Mouse (Mus musculus) liver, adult (tissue): ENCODE measurements around the gene Meltf.

Source experiments
- GATA4 ChIP-seq: IDR thresholded peaks from 2 replicates; pipeline ENCODE4 v1.6.1; 2014; ENCODE audit warnings: mild to moderate bottlenecking, low read length; ENCODE audit not compliant: insufficient replicate concordance

Gene Meltf

GRCm38 (mm10) chr16:31882381-31882908 is 3.8 kb downstream of the Meltf start:
- TF ChIP-seq GATA4 = no peak

GRCm38 (mm10) chr16:31883302-31883701 is 4.7 kb downstream of the Meltf start:
- TF ChIP-seq GATA4 = no peak

GRCm38 (mm10) chr16:31883902-31884301 is 5.3 kb downstream of the Meltf start:
- no peak for TF ChIP-seq GATA4

- no peak for TF ChIP-seq GATA4
Observed at GRCm38 (mm10) chr16:31890907-31891306, 12.3 kb downstream of the Meltf start.

GRCm38 (mm10) chr16:31893396-31894141 is 15.0 kb downstream of the Meltf start:
- no peak for TF ChIP-seq GATA4

GRCm38 (mm10) chr16:31896971-31897774 is 18.6 kb downstream of the Meltf start:
- no peak for TF ChIP-seq GATA4

- TF ChIP-seq GATA4 = no peak
Observed at GRCm38 (mm10) chr16:31898546-31899326, 20.1 kb downstream of the Meltf start.

- no peak for TF ChIP-seq GATA4
Observed at GRCm38 (mm10) chr16:31901886-31902285, 23.3 kb downstream of the Meltf start.

- no peak for TF ChIP-seq GATA4
Observed at GRCm38 (mm10) chr16:31903239-31903638, 24.6 kb downstream of the Meltf start.

- no peak for TF ChIP-seq GATA4
Observed at GRCm38 (mm10) chr16:31905331-31905730, 26.7 kb downstream of the Meltf start.

- no peak for TF ChIP-seq GATA4
Observed at GRCm38 (mm10) chr16:31905891-31906825, 27.5 kb downstream of the Meltf start.

GRCm38 (mm10) chr16:31906896-31907295 is 28.3 kb downstream of the Meltf start:
- no peak for TF ChIP-seq GATA4

- TF ChIP-seq GATA4 = no peak
Observed at GRCm38 (mm10) chr16:31908959-31909358, 30.3 kb downstream of the Meltf start.

- no peak for TF ChIP-seq GATA4
Observed at GRCm38 (mm10) chr16:31910281-31910847, 31.8 kb downstream of the Meltf start.
